Mouse (Mus musculus) hematopoietic stem cell, adult 5-6 weeks (primary cell): Measurements from ENCODE around the gene Canx. TPM values are rescaled to one million over a fixed set of nuclear protein-coding genes. Genes with fewer than 3 reads are reported as not detected.

Source experiments
- ATAC-seq, 2 experiments: fragments of 125-278 bp in 1 of 2; replicated peaks in 1 of 2; 2 replicates each; pipeline ENCODE4 v1.8.0; 2016 to 2017; ENCODE audit warnings: inconsistent platforms in 2 of 2, mild to moderate bottlenecking in 2 of 2, moderate number of reproducible peaks in 2 of 2, low read depth in 1 of 2, moderate TSS enrichment in 1 of 2; ENCODE audit not compliant: low FRiP score in 2 of 2, poor library complexity in 2 of 2, severe bottlenecking in 2 of 2, insufficient read depth in 1 of 2, low TSS enrichment in 1 of 2
- total RNA-seq: library from RNA; stranded (forward); fragments of 172-1452, 232-1000 nt; gene quantifications from 2 replicates; pipeline ENCODE4 v1.2.3, GENCODE M21; 2017

The Canx gene
- total RNA-seq, 1 experiment from 2014 or later: 931 TPM

- no peak for ATAC-seq
These were observed 71.4 kb downstream of the Canx start for GRCm38 (mm10) chr11:50254010-50254580.

GRCm38 (mm10) chr11:50253393-50253792 lies 72.1 kb downstream of the Canx start:
- no peak for ATAC-seq

GRCm38 (mm10) chr11:50252684-50253265 lies 72.7 kb downstream of the Canx start:
- ATAC-seq: no peak

- ATAC-seq: no peak
These were observed 73.3 kb downstream of the Canx start for GRCm38 (mm10) chr11:50252166-50252565.

GRCm38 (mm10) chr11:50248473-50249171 lies 76.9 kb downstream of the Canx start:
- no peak for ATAC-seq

- no peak for ATAC-seq
These were observed 80.2 kb downstream of the Canx start for GRCm38 (mm10) chr11:50245269-50245668.

Other genes starting within 250 kb of the Canx start
- gene Tbc1d9b, start 194.3 kb downstream of the Canx start, total RNA-seq: 89.9 and 124 TPM in 2 replicates
- gene Mrnip, start 151.2 kb downstream of the Canx start, total RNA-seq: 5.4 and 10.9 TPM in 2 replicates
- 371 and 449 TPM in 2 replicates for gene Sqstm1, start 114.8 kb downstream of the Canx start, total RNA-seq
- 9.0 and 17.0 TPM in 2 replicates for gene Mgat4b, start 114.8 kb downstream of the Canx start, total RNA-seq
- 4.3 and 12.0 TPM in 2 replicates for gene Ltc4s, start 87.1 kb downstream of the Canx start, total RNA-seq
- gene Maml1, start 33.4 kb downstream of the Canx start, total RNA-seq: 4.5 and 7.1 TPM in 2 replicates
- gene Cby3, start 28.8 kb upstream of the Canx start, total RNA-seq: not detected in 2 replicates
- 1,107 and 1,206 TPM in 2 replicates for gene Hnrnph1, start 51.3 kb upstream of the Canx start, total RNA-seq
- 40.5 and 43.5 TPM in 2 replicates for gene Rufy1, start 105.5 kb upstream of the Canx start, total RNA-seq